Mouse (Mus musculus) liver, embryonic 14.5 days (tissue): ENCODE data around the gene Slc22a14.

ENCODE experiments used
- CTCF ChIP-seq: IDR thresholded peaks from 2 replicates; pipeline ENCODE4 v1.5.1; 2016; ENCODE audit warnings: antibody characterized with exemption, low read depth, control low read depth
- EP300 ChIP-seq: IDR thresholded peaks from 2 replicates; pipeline ENCODE4 v1.6.1; 2016; ENCODE audit warnings: antibody characterized with exemption, low read depth

- TF ChIP-seq CTCF (no peak), EP300 (no peak)
These were observed 59.5 kb downstream of the Slc22a14 start for GRCm38 (mm10) chr9:119305863-119306262.
